Mouse (Mus musculus) midbrain, postnatal 0 days (tissue): ENCODE results near the gene Prox2. TPM values are rescaled to one million over a fixed set of nuclear protein-coding genes. Genes with fewer than 3 reads are reported as not detected.

ENCODE experiments used
- ATAC-seq: fragments of 200-750 bp; cut with Nextera tagmentation; 2 replicates; pipeline ENCODE4 v1.8.0; 2017; ENCODE audit warnings: moderate number of reproducible peaks, mild to moderate bottlenecking, moderate TSS enrichment, moderate library complexity; ENCODE audit not compliant: low FRiP score
- DNase-seq: peaks from one replicate; pipeline ENCODE4 v3.0.0-alpha.2; 2015; ENCODE audit warnings: low spot score
- H3K27ac ChIP-seq: fragments of 300-500 bp; sonication (generic); 2 replicates; pipeline ENCODE4 v1.5.1; 2014; ENCODE audit warnings: low read depth, mild to moderate bottlenecking, low read length, mixed read lengths
- H3K27me3 ChIP-seq: fragments of 300-500 bp; sonication (generic); 2 replicates; pipeline ENCODE4 v1.6.1; 2014; ENCODE audit warnings: low read length, control low read depth, mixed read lengths; ENCODE audit not compliant: insufficient read depth
- H3K36me3 ChIP-seq: fragments of 300-500 bp; sonication (generic); 2 replicates; pipeline ENCODE4 v1.6.1; 2014; ENCODE audit warnings: low read length, control low read depth, mixed read lengths; ENCODE audit not compliant: insufficient read depth
- H3K4me1 ChIP-seq: fragments of 300-500 bp; sonication (generic); 2 replicates; pipeline ENCODE4 v1.6.1; 2014; ENCODE audit warnings: mild to moderate bottlenecking, control low read depth, antibody characterized with exemption, low read length, mixed read lengths; ENCODE audit not compliant: insufficient read depth
- H3K4me2 ChIP-seq: fragments of 300-500 bp; sonication (generic); 2 replicates; pipeline ENCODE4 v1.6.1; 2014; ENCODE audit warnings: low read depth, mild to moderate bottlenecking, low read length, mixed read lengths; ENCODE audit not compliant: poor library complexity, severe bottlenecking
- H3K4me3 ChIP-seq: fragments of 300-500 bp; sonication (generic); 2 replicates; pipeline ENCODE4 v1.5.1; 2014; ENCODE audit warnings: low read depth, mild to moderate bottlenecking, low read length, moderate library complexity
- H3K9ac ChIP-seq: fragments of 300-500 bp; sonication (generic); replicated peaks from 2 replicates; pipeline ENCODE4 v1.6.1; 2014; ENCODE audit warnings: mild to moderate bottlenecking, low read length, moderate library complexity, mixed read lengths; ENCODE audit not compliant: poor library complexity, severe bottlenecking
- H3K9me3 ChIP-seq: fragments of 300-500 bp; sonication (generic); 2 replicates; pipeline ENCODE4 v1.6.1; 2016; ENCODE audit warnings: low read length, control low read depth
- CTCF ChIP-seq: IDR thresholded peaks from 2 replicates; pipeline ENCODE4 v1.5.1; 2016; ENCODE audit warnings: antibody characterized with exemption, mild to moderate bottlenecking
- WGBS: fragments of 180-500 bp; shearing (Covaris S2); extraction: QIAGEN DNeasy Blood & Tissue Kit; methylation state at CpG from one replicate; pipeline ENCODE4 v1.1.7; 2014; 5-methylcytosine and 5-hydroxymethylcytosine counted together
- polyA plus RNA-seq: library from polyadenylated mRNA; unstranded; fragments of >200 nt; fragmentation: Nextera tagmentation; extraction: Ambion mirVana; gene quantifications from 2 replicates; pipeline ENCODE4 v1.2.1, GENCODE M21; 2015
- total RNA-seq: library from RNA; depleted of rRNA; stranded (reverse); fragments of >200 nt; gene quantifications from 2 replicates; pipeline ENCODE4 v1.2.3, GENCODE M21; 2014

The Prox2 gene
- total and polyA plus RNA-seq, 2 experiments from 2014 or later = 1.4 TPM

GRCm38 (mm10) chr12:85110011-85110697 lies 405 bp downstream of the Prox2 start:
- ATAC-seq (no peak), DNase-seq (no peak)
- Histone ChIP-seq H3K27ac (peak overlapping the region; percentile 69), H3K4me3 (peak overlapping the region; percentile 100), H3K9me3 (no peaks in the 10 kb centered on the region), H3K9ac (peak overlapping the region; percentile 78), H3K4me2 (peak overlapping the region; percentile 69), H3K36me3 (no peaks in the 10 kb centered on the region), H3K4me1 (peaks cover 10% of the 10 kb centered on the region), H3K27me3 (no peaks in the 10 kb centered on the region)
- TF ChIP-seq CTCF = no peak
- 13% methylated on average over 18 of the region's 18 CpGs for WGBS

GRCm38 (mm10) chr12:85109426-85109825 lies 1.1 kb downstream of the Prox2 start:
- H3K4me3 ChIP-seq = no peak overlapping the region
- no peaks in the 10 kb centered on the region for H3K36me3 ChIP-seq
- ATAC-seq = no peak
- TF ChIP-seq CTCF = no peak
- 37% methylated on average over 4 of the region's 4 CpGs for WGBS
- H3K4me1 ChIP-seq = peaks cover 10% of the 10 kb centered on the region
- H3K4me2 ChIP-seq = no peak overlapping the region
- no peak for DNase-seq
- no peak overlapping the region for H3K27ac ChIP-seq
- no peaks in the 10 kb centered on the region for H3K27me3 ChIP-seq
- H3K9me3 ChIP-seq = no peaks in the 10 kb centered on the region
- no peak overlapping the region for H3K9ac ChIP-seq

- no peaks in the 10 kb centered on the region for H3K27me3 ChIP-seq
- H3K4me1 ChIP-seq = peaks cover 10% of the 10 kb centered on the region
- no peak for TF ChIP-seq CTCF
- no peak overlapping the region for H3K27ac ChIP-seq
- DNase-seq = no peak
- no peaks in the 10 kb centered on the region for H3K9me3 ChIP-seq
- no peak for ATAC-seq
- no peaks in the 10 kb centered on the region for H3K36me3 ChIP-seq
- H3K9ac ChIP-seq = no peak overlapping the region
- 59% methylated on average over 3 of the region's 3 CpGs for WGBS
- no peak overlapping the region for H3K4me2 ChIP-seq
- no peak overlapping the region for H3K4me3 ChIP-seq
Measured at GRCm38 (mm10) chr12:85108643-85109042, 1.9 kb downstream of the Prox2 start.

- H3K36me3 ChIP-seq = no peaks in the 10 kb centered on the region
- H3K9me3 ChIP-seq = no peaks in the 10 kb centered on the region
- no peak for ATAC-seq
- H3K27me3 ChIP-seq = no peaks in the 10 kb centered on the region
- H3K27ac ChIP-seq = no peak overlapping the region
- no peak for TF ChIP-seq CTCF
- no peak for DNase-seq
- no peak overlapping the region for H3K4me3 ChIP-seq
- no peaks in the 10 kb centered on the region; the same call in 1 of the 2 replicates for H3K4me1 ChIP-seq
- no peak overlapping the region for H3K4me2 ChIP-seq
- WGBS = 6% methylated on average over 8 of the region's 8 CpGs
- no peak overlapping the region for H3K9ac ChIP-seq
Measured at GRCm38 (mm10) chr12:85106292-85106691, 4.3 kb downstream of the Prox2 start.

GRCm38 (mm10) chr12:85104789-85105188 lies 5.8 kb downstream of the Prox2 start:
- Histone ChIP-seq H3K36me3 (no peaks in the 10 kb centered on the region), H3K9me3 (no peaks in the 10 kb centered on the region), H3K27ac (no peak overlapping the region), H3K4me3 (no peak overlapping the region), H3K4me2 (no peak overlapping the region), H3K9ac (no peak overlapping the region), H3K27me3 (no peaks in the 10 kb centered on the region), H3K4me1 (no peaks in the 10 kb centered on the region; the same call in 1 of the 2 replicates)
- WGBS = 88% methylated on average over 8 of the region's 8 CpGs
- no peak for ATAC-seq
- DNase-seq = no peak
- no peak for TF ChIP-seq CTCF

- no peaks in the 10 kb centered on the region for H3K36me3 ChIP-seq
- H3K27me3 ChIP-seq = no peaks in the 10 kb centered on the region
- no peak overlapping the region for H3K9ac ChIP-seq
- ATAC-seq = no peak
- H3K4me2 ChIP-seq = no peak overlapping the region
- DNase-seq = no peak
- no peak overlapping the region for H3K27ac ChIP-seq
- H3K4me1 ChIP-seq = no peaks in the 10 kb centered on the region
- H3K9me3 ChIP-seq = no peaks in the 10 kb centered on the region
- TF ChIP-seq CTCF = no peak
- no peak overlapping the region for H3K4me3 ChIP-seq
- WGBS = 82% methylated on average over 8 of the region's 8 CpGs
Measured at GRCm38 (mm10) chr12:85103096-85103495, 7.5 kb downstream of the Prox2 start.
